ENCODE assay signal across 8 mouse cellular contexts in the genomic region with DNA sequence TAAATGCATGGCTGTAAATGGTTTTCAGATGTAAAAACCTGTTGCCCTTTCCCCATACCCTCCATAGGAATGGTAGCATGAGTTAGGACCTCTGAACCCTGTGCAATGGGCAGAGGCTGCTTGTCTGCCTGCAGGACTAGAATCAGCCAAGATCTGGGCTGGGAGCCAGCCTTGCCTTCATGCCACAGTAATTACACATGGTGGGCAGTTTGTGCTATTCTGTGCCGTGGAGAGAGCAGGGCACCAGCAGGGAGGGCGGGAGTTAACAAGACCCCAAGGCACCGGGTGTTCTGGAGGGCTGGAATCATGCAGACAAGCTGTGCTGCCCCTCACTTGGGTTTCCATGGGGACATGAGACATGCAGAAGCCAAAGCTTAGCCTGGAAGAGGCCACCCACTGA. TPM values are rescaled to one million over a fixed set of nuclear protein-coding genes. Genes with fewer than 3 reads are reported as not detected.
DNase-seq lines count a peak whose midpoint lies in the region; ATAC-seq and TF ChIP-seq lines count a peak whose summit lies in the region.
"Had no signal": no experiment of that assay in that cellular context is flagged by ENCODE, and none has a peak within 500 bp of the region (broad histone marks: within the 10 kb centered on the region; RNA-seq: fewer than 3 reads in every experiment).

No protein-coding gene starts in this region.

- 49% methylated on average over 3 of the region's 3 CpGs for WGBS in limb, embryonic 12.5 days

- H3K4me3 ChIP-seq in limb, embryonic 12.5 days (replicated peaks): no peak overlapping the region

- TF ChIP-seq POLR2A in brain, embryonic 14.5 days (IDR thresholded peaks at IDR 0.05; ENCODE audit: borderline replicate concordance, extremely low read depth, insufficient read depth, insufficient read length, poor library complexity, severe bottlenecking): no peak

- no peak for TF ChIP-seq CTCF in brain, embryonic 14.5 days (IDR thresholded peaks at IDR 0.05; ENCODE audit: borderline replicate concordance, extremely low read depth, insufficient read depth, insufficient read length)

- peaks cover 18% of the 10 kb centered on the region for H3K36me3 ChIP-seq in limb, embryonic 12.5 days

- H3K4me2 ChIP-seq in limb, embryonic 12.5 days: no peak overlapping the region

- H3K9ac ChIP-seq in limb, embryonic 12.5 days (replicated peaks): no peak overlapping the region
- H3K9ac ChIP-seq: liver, embryonic 14.5 days had no signal

- H3K4me1 ChIP-seq in limb, embryonic 12.5 days (replicated peaks): peaks cover 52% of the 10 kb centered on the region

- ATAC-seq in limb, embryonic 12.5 days (ENCODE audit: insufficient number of reproducible peaks, insufficient read depth, low FRiP score, low TSS enrichment, low read depth): no peak

- H3K9me3 ChIP-seq in limb, embryonic 12.5 days: no peaks in the 10 kb centered on the region

- no peaks in the 10 kb centered on the region for H3K27me3 ChIP-seq in limb, embryonic 12.5 days

- peak; percentile 80 for DNase-seq in Muller cell, postnatal 12 days (ENCODE audit: inconsistent ontology term)
- peak; percentile 95 for DNase-seq in brain, embryonic 14.5 days (ENCODE audit: low read depth)
- peak; percentile 19 to 36 for DNase-seq in frontal cortex, postnatal 36 days (ENCODE audit: low spot score in 2 of 2)
- no peak for DNase-seq in urinary bladder, adult 18-20 months (ENCODE audit: low spot score in 2 of 2)
- no peak for DNase-seq in lung, postnatal 14 days
- no peak for DNase-seq in testis, postnatal 14 days (ENCODE audit: low spot score)

- peak overlapping the region; percentile 45; the same call in 1 of the 2 replicates for H3K27ac ChIP-seq in limb, embryonic 12.5 days
- H3K27ac ChIP-seq: liver, embryonic 14.5 days had no signal

RNA-seq across cellular contexts. Expression of a gene that starts 30.1 kb away (rescaled TPM):
- polyA plus RNA-seq in brain, embryonic 14.5 days (2012; rRNA removed): 18.9 and 19.5 TPM in 2 replicates
- polyA plus RNA-seq in limb, embryonic 12.5 days (2016; fragmentation: Nextera tagmentation; extraction: Ambion mirVana): 19.3 and 19.7 TPM in 2 replicates

RNA-seq across cellular contexts. Expression of a gene that starts 42.4 kb away (rescaled TPM):
- 1.0 and 1.2 TPM in 2 replicates for polyA plus RNA-seq in brain, embryonic 14.5 days (2012; rRNA removed)
- 18.3 and 20.6 TPM in 2 replicates for polyA plus RNA-seq in limb, embryonic 12.5 days (2016; fragmentation: Nextera tagmentation; extraction: Ambion mirVana)
- polyA plus RNA-seq: liver, embryonic 14.5 days had no signal

Comparison
In these comparisons a context has a peak if more than half of its experiments do, and no peak if none do; other contexts are left out.
1. DNase-seq: peak in Muller cell, postnatal 12 days (single experiment), brain, embryonic 14.5 days (single experiment) and frontal cortex, postnatal 36 days (2 of 2); none in urinary bladder, adult 18-20 months (0 of 2), lung, postnatal 14 days (single experiment) and testis, postnatal 14 days (single experiment).